Mouse (Mus musculus): ENCODE data around the gene Emp3. TPM values are rescaled to one million over a fixed set of nuclear protein-coding genes. Genes with fewer than 3 reads are reported as not detected.
"Not testable (repeated sequence)": the region's sequence is repeated elsewhere in the genome, so short reads cannot be mapped to it uniquely, and the experiment has no call there.

Emp3 gene
- 141 and 168 TPM in 2 replicates for polyA plus RNA-seq (2015; fragmentation: Nextera tagmentation; extraction: Ambion mirVana)

- Histone ChIP-seq H3K4me1 (replicated peaks) (peaks cover 62% of the 10 kb centered on the region), H3K36me3 (no peaks in the 10 kb centered on the region; the same call in 1 of the 2 replicates), H3K27ac (peak within 1 kb of the TSS; percentile 91), H3K4me3 (replicated peaks) (peak within 1 kb of the TSS; percentile 40), H3K4me2 (replicated peaks) (peak within 1 kb of the TSS; percentile 77), H3K9me3 (no peaks in the 10 kb centered on the region), H3K9ac (peak within 1 kb of the TSS; percentile 59), H3K27me3 (replicated peaks) (no peaks in the 10 kb centered on the region)
- 13% methylated on average over 9 of the region's 9 CpGs for WGBS
- no peak for ATAC-seq
These were observed at the start of gene Emp3 for GRCm38 (mm10) chr7:45921242-45921621. TSS of gene Emp3 (minus strand) at chr7:45921404.

- H3K4me3 ChIP-seq (replicated peaks) = no peak overlapping the region
- no peaks in the 10 kb centered on the region for H3K36me3 ChIP-seq
- 55% methylated on average over 4 of the region's 4 CpGs for WGBS
- H3K4me2 ChIP-seq (replicated peaks) = no peak overlapping the region
- H3K9ac ChIP-seq = no peak overlapping the region
- no peak for ATAC-seq
- no peak overlapping the region for H3K27ac ChIP-seq
- no peaks in the 10 kb centered on the region for H3K4me1 ChIP-seq (replicated peaks)
- H3K27me3 ChIP-seq (replicated peaks) = no peaks in the 10 kb centered on the region
- H3K9me3 ChIP-seq = no peaks in the 10 kb centered on the region
These were observed 35.4 kb upstream of the Emp3 start for GRCm38 (mm10) chr7:45956611-45957010.

GRCm38 (mm10) chr7:45949061-45949460 lies 27.9 kb upstream of the Emp3 start:
- no peak overlapping the region for H3K27ac ChIP-seq
- H3K4me1 ChIP-seq (replicated peaks) = no peaks in the 10 kb centered on the region
- no peak overlapping the region for H3K4me2 ChIP-seq (replicated peaks)
- H3K9me3 ChIP-seq = no peaks in the 10 kb centered on the region
- ATAC-seq = no peak
- no peak overlapping the region for H3K9ac ChIP-seq
- H3K4me3 ChIP-seq (replicated peaks) = no peak overlapping the region
- 73% methylated on average over 4 of the region's 4 CpGs for WGBS
- no peaks in the 10 kb centered on the region for H3K36me3 ChIP-seq
- H3K27me3 ChIP-seq (replicated peaks) = no peaks in the 10 kb centered on the region

- H3K4me2 ChIP-seq (replicated peaks); H3K4me1 ChIP-seq (replicated peaks); H3K9me3 ChIP-seq; ATAC-seq; H3K27ac ChIP-seq; H3K4me3 ChIP-seq (replicated peaks); H3K27me3 ChIP-seq (replicated peaks); H3K9ac ChIP-seq; H3K36me3 ChIP-seq: not testable (repeated sequence)
- WGBS = 79% methylated on average over 1 of the region's 1 CpGs
These were observed 22.1 kb upstream of the Emp3 start for GRCm38 (mm10) chr7:45943280-45943679.

GRCm38 (mm10) chr7:45941986-45942385 lies 20.8 kb upstream of the Emp3 start:
- H3K9ac ChIP-seq = no peak overlapping the region
- WGBS = 82% methylated on average over 9 of the region's 9 CpGs
- ATAC-seq = no peak

GRCm38 (mm10) chr7:45939836-45940235 lies 18.6 kb upstream of the Emp3 start:
- 45% methylated on average over 2 of the region's 2 CpGs for WGBS
- Histone ChIP-seq H3K27ac (no peak overlapping the region), H3K9ac (no peak overlapping the region), H3K9me3 (no peaks in the 10 kb centered on the region), H3K4me3 (replicated peaks) (no peak overlapping the region), H3K4me1 (replicated peaks) (no peaks in the 10 kb centered on the region), H3K4me2 (replicated peaks) (no peak overlapping the region), H3K27me3 (replicated peaks) (no peaks in the 10 kb centered on the region), H3K36me3 (no peaks in the 10 kb centered on the region)
- ATAC-seq = no peak

More at GRCm38 (mm10) chr7:45941986-45942385, 20.8 kb upstream of the Emp3 start:
- Histone ChIP-seq H3K27me3 (replicated peaks) (no peaks in the 10 kb centered on the region), H3K36me3 (no peaks in the 10 kb centered on the region), H3K9me3 (no peaks in the 10 kb centered on the region), H3K4me3 (replicated peaks) (no peak overlapping the region), H3K4me2 (replicated peaks) (no peak overlapping the region), H3K27ac (no peak overlapping the region), H3K4me1 (replicated peaks) (no peaks in the 10 kb centered on the region)

- Histone ChIP-seq H3K4me2 (replicated peaks) (no peak overlapping the region), H3K27ac (no peak overlapping the region), H3K36me3 (no peaks in the 10 kb centered on the region), H3K4me3 (replicated peaks) (no peak overlapping the region), H3K4me1 (replicated peaks) (no peaks in the 10 kb centered on the region), H3K9ac (no peak overlapping the region), H3K9me3 (no peaks in the 10 kb centered on the region), H3K27me3 (replicated peaks) (no peaks in the 10 kb centered on the region)
- peak; percentile 65 for ATAC-seq
- WGBS = 22% methylated on average over 7 of the region's 7 CpGs
These were observed 13.9 kb upstream of the Emp3 start for GRCm38 (mm10) chr7:45935114-45935513.

- WGBS = 93% methylated on average over 12 of the region's 12 CpGs
- H3K4me3 ChIP-seq (replicated peaks); H3K4me1 ChIP-seq (replicated peaks); H3K4me2 ChIP-seq (replicated peaks); H3K36me3 ChIP-seq; H3K9me3 ChIP-seq; H3K27ac ChIP-seq; ATAC-seq; H3K9ac ChIP-seq; H3K27me3 ChIP-seq (replicated peaks): not testable (repeated sequence)
These were observed 12.6 kb upstream of the Emp3 start for GRCm38 (mm10) chr7:45933766-45934165.

- no peak for ATAC-seq
- no peak overlapping the region for H3K4me2 ChIP-seq (replicated peaks)
- whole genome bisulfite sequencing = 93% methylated on average over 1 of the region's 1 CpGs
- no peaks in the 10 kb centered on the region for H3K4me1 ChIP-seq (replicated peaks)
- H3K9me3 ChIP-seq = no peaks in the 10 kb centered on the region
- H3K4me3 ChIP-seq (replicated peaks) = no peak overlapping the region
- no peak overlapping the region for H3K27ac ChIP-seq
- H3K27me3 ChIP-seq (replicated peaks) = no peaks in the 10 kb centered on the region
- no peak overlapping the region for H3K9ac ChIP-seq
- H3K36me3 ChIP-seq = no peaks in the 10 kb centered on the region
These were observed 8.5 kb upstream of the Emp3 start for GRCm38 (mm10) chr7:45929688-45930087.

GRCm38 (mm10) chr7:45928626-45929295 lies 7.6 kb upstream of the Emp3 start:
- Histone ChIP-seq H3K9ac (no peak overlapping the region), H3K36me3 (no peaks in the 10 kb centered on the region), H3K9me3 (no peaks in the 10 kb centered on the region), H3K4me2 (replicated peaks) (no peak overlapping the region), H3K4me3 (replicated peaks) (no peak overlapping the region), H3K27ac (no peak overlapping the region), H3K27me3 (replicated peaks) (no peaks in the 10 kb centered on the region), H3K4me1 (replicated peaks) (peaks cover 5% of the 10 kb centered on the region; the same call in 1 of the 2 replicates)
- ATAC-seq = no peak
- WGBS = 18% methylated on average over 20 of the region's 23 CpGs

- peaks cover 38% of the 10 kb centered on the region for H3K4me1 ChIP-seq (replicated peaks)
- peak overlapping the region; percentile 59 for H3K4me2 ChIP-seq (replicated peaks)
- peak overlapping the region; percentile 91 for H3K27ac ChIP-seq
- H3K9ac ChIP-seq = peak overlapping the region; percentile 15; the same call in 1 of the 2 replicates
- H3K36me3 ChIP-seq = no peaks in the 10 kb centered on the region
- ATAC-seq = no peak
- H3K9me3 ChIP-seq = no peaks in the 10 kb centered on the region
- WGBS = 20% methylated on average over 14 of the region's 14 CpGs
- H3K27me3 ChIP-seq (replicated peaks) = no peaks in the 10 kb centered on the region
- peak overlapping the region; percentile 38 for H3K4me3 ChIP-seq (replicated peaks)
These were observed 3.2 kb upstream of the Emp3 start for GRCm38 (mm10) chr7:45924429-45924816.

GRCm38 (mm10) chr7:45923762-45924428 lies 2.7 kb upstream of the Emp3 start, which contains the start of gene Ccdc114:
TSS of gene Ccdc114 (plus strand) at chr7:45924072.
- H3K27ac ChIP-seq = peak within 1 kb of the TSS; percentile 91
- ATAC-seq = peak; percentile 75
- peak within 1 kb of the TSS; percentile 59 for H3K4me2 ChIP-seq (replicated peaks)
- peak within 1 kb of the TSS; percentile 15 for H3K9ac ChIP-seq
- H3K4me3 ChIP-seq (replicated peaks) = peak within 1 kb of the TSS; percentile 38
- WGBS = 6% methylated on average over 24 of the region's 24 CpGs
- no peaks in the 10 kb centered on the region for H3K27me3 ChIP-seq (replicated peaks)
- H3K4me1 ChIP-seq (replicated peaks) = peaks cover 43% of the 10 kb centered on the region
- H3K36me3 ChIP-seq = no peaks in the 10 kb centered on the region
- H3K9me3 ChIP-seq = no peaks in the 10 kb centered on the region
